ENCODE assay signal across 11 mouse cellular contexts in the genomic region with DNA sequence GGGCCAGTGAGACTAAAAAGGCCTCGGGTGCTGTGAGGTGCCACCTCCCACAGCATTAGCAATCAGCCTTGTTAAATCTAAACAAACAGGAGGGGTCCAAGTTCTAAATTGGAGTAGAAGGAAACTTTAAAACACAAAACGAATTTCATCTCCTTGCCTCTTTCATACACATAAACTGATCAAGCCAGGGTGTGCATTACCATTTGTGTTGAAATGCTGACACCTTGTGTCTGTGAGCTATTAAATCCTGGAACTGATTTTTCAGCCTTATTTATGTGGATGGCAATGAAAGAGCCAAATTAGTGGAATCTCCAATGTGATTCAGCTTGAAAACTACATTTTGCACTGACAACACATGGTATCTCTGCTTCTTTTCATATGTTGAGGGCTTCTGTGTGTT.
DNase-seq lines count a peak whose midpoint lies in the region; ATAC-seq and TF ChIP-seq lines count a peak whose summit lies in the region.
"Had no signal": no experiment of that assay in that cellular context is flagged by ENCODE, and none has a peak within 500 bp of the region (broad histone marks: within the 10 kb centered on the region; RNA-seq: fewer than 3 reads in every experiment).

No protein-coding gene starts in this region.

- no peak for ATAC-seq in kidney, postnatal 0 days (replicated peaks; ENCODE audit: low FRiP score, low read depth)
- ATAC-seq in hindbrain, embryonic 16.5 days, result peak; percentile 88

- H3K9me3 ChIP-seq in kidney, postnatal 0 days (replicated peaks; ENCODE audit: low read length), result no peaks in the 10 kb centered on the region
- no peaks in the 10 kb centered on the region for H3K9me3 ChIP-seq in hindbrain, embryonic 16.5 days (ENCODE audit: control insufficient read depth, low read length)
- H3K9me3 ChIP-seq: liver, embryonic 13.5 days; neural tube, embryonic 13.5 days had no signal

- H3K36me3 ChIP-seq in kidney, postnatal 0 days (ENCODE audit: insufficient read depth, low read length), result no peaks in the 10 kb centered on the region
- H3K36me3 ChIP-seq in hindbrain, embryonic 16.5 days (ENCODE audit: control insufficient read depth, insufficient read depth, low read length), result no peaks in the 10 kb centered on the region
- H3K36me3 ChIP-seq: liver, embryonic 13.5 days; neural tube, embryonic 13.5 days had no signal

- H3K27me3 ChIP-seq in kidney, postnatal 0 days (ENCODE audit: insufficient read depth, low read length), result no peaks in the 10 kb centered on the region
- no peaks in the 10 kb centered on the region for H3K27me3 ChIP-seq in hindbrain, embryonic 16.5 days (replicated peaks; ENCODE audit: control insufficient read depth, insufficient read depth, low read length)
- H3K27me3 ChIP-seq: liver, embryonic 13.5 days; neural tube, embryonic 13.5 days had no signal

- DNase-seq in adrenal gland, adult 2 months, result peak; percentile 1
- DNase-seq in adrenal gland, postnatal 4 days (ENCODE audit: low spot score in 2 of 2), result no peak
- peak; percentile 24 for DNase-seq in kidney, postnatal 0 days (ENCODE audit: low spot score)
- no peak for DNase-seq in kidney, postnatal 25 days
- peak; percentile 4 for DNase-seq in CD4-positive helper T cell, adult 2 months (ENCODE audit: low read depth, low spot score)
- DNase-seq in B cell, adult 2 months, result no peak
- DNase-seq in ovary, postnatal 36 days (ENCODE audit: low spot score), result no peak
- DNase-seq: heart, postnatal 4 days; liver, embryonic 13.5 days had no signal

- no peaks in the 10 kb centered on the region for H3K4me1 ChIP-seq in kidney, postnatal 0 days (replicated peaks; ENCODE audit: insufficient read depth, low read length)
- H3K4me1 ChIP-seq in hindbrain, embryonic 16.5 days (ENCODE audit: control insufficient read depth, insufficient read depth, low read depth, low read length), result no peaks in the 10 kb centered on the region
- H3K4me1 ChIP-seq: liver, embryonic 13.5 days; neural tube, embryonic 13.5 days had no signal

- no peak overlapping the region for H3K4me2 ChIP-seq in kidney, postnatal 0 days (ENCODE audit: low read length)
- no peak overlapping the region for H3K4me2 ChIP-seq in hindbrain, embryonic 16.5 days (ENCODE audit: low read length)
- H3K4me2 ChIP-seq: liver, embryonic 13.5 days; neural tube, embryonic 13.5 days had no signal

- no peak overlapping the region for H3K4me3 ChIP-seq in kidney, postnatal 0 days (replicated peaks; ENCODE audit: low read depth, low read length)
- H3K4me3 ChIP-seq in hindbrain, embryonic 16.5 days (ENCODE audit: low read length), result no peak overlapping the region
- H3K4me3 ChIP-seq: liver, embryonic 13.5 days; neural tube, embryonic 13.5 days had no signal

- TF ChIP-seq CTCF in kidney, postnatal 0 days (IDR thresholded peaks at IDR 0.05; ENCODE audit: low read depth), result peak; percentile 58

- H3K9ac ChIP-seq in kidney, postnatal 0 days (ENCODE audit: low read depth, low read length), result no peak overlapping the region
- H3K9ac ChIP-seq in hindbrain, embryonic 16.5 days (ENCODE audit: low read depth, low read length), result no peak overlapping the region
- H3K9ac ChIP-seq: liver, embryonic 13.5 days; neural tube, embryonic 13.5 days had no signal

- no peak overlapping the region for H3K27ac ChIP-seq in kidney, postnatal 0 days
- no peak overlapping the region for H3K27ac ChIP-seq in hindbrain, embryonic 16.5 days (ENCODE audit: low read depth, low read length)
- H3K27ac ChIP-seq: liver, embryonic 13.5 days; neural tube, embryonic 13.5 days had no signal

- WGBS in kidney, postnatal 0 days, result 28% methylated on average over 2 of the region's 2 CpGs
- WGBS in hindbrain, embryonic 16.5 days, result 25% methylated on average over 2 of the region's 2 CpGs

Comparison
In these comparisons a context has a peak if more than half of its experiments do, and no peak if none do; other contexts are left out.
1. DNase-seq: peak in adrenal gland, adult 2 months (single experiment), kidney, postnatal 0 days (single experiment) and CD4-positive helper T cell, adult 2 months (single experiment); none in adrenal gland, postnatal 4 days (0 of 2), kidney, postnatal 25 days (0 of 2), B cell, adult 2 months (0 of 2) and ovary, postnatal 36 days (single experiment).